Mouse (Mus musculus) heart, adult 2 months (tissue): ENCODE results near the gene Maco1. TPM values are rescaled to one million over a fixed set of nuclear protein-coding genes. Genes with fewer than 3 reads are reported as not detected.
"Not testable (repeated sequence)": the region's sequence is repeated elsewhere in the genome, so short reads cannot be mapped to it uniquely, and the experiment has no call there.

Experiments used
- DNase-seq, 2 experiments: peaks; one replicate each; pipeline ENCODE4 v3.0.0; 2021
- H3K27ac ChIP-seq: fragments of 200-600 bp; 2 replicates; pipeline ENCODE4 v1.8.1; 2022
- H3K27me3 ChIP-seq: fragments of 200-500 bp; 2 replicates; pipeline ENCODE4 v1.6.1; 2012; ENCODE audit warnings: mild to moderate bottlenecking, low read length, inconsistent platforms, mixed read lengths; ENCODE audit not compliant: control insufficient read depth, insufficient read depth
- H3K36me3 ChIP-seq: fragments of 200-500 bp; 2 replicates; pipeline ENCODE4 v1.6.1; 2012; ENCODE audit warnings: low read length, inconsistent platforms; ENCODE audit not compliant: control insufficient read depth, insufficient read depth
- H3K4me1 ChIP-seq: fragments of 200-500 bp; 2 replicates; pipeline ENCODE4 v1.6.1; 2011; ENCODE audit warnings: low read length; ENCODE audit not compliant: control insufficient read depth, insufficient read depth
- H3K4me3 ChIP-seq: fragments of 200-600 bp; 2 replicates; pipeline ENCODE4 v1.8.1; 2022
- H3K79me2 ChIP-seq: fragments of 200-500 bp; replicated peaks from 2 replicates; pipeline ENCODE4 v1.6.1; 2012; ENCODE audit warnings: mild to moderate bottlenecking, inconsistent platforms, low read length, moderate library complexity, mixed read lengths; ENCODE audit not compliant: control insufficient read depth, insufficient read depth
- H3K9ac ChIP-seq: fragments of 200-500 bp; 2 replicates; pipeline ENCODE4 v1.6.1; 2012; ENCODE audit warnings: low read depth, mild to moderate bottlenecking, control low read depth, inconsistent platforms, low read length, mixed read lengths
- CTCF ChIP-seq: fragments of 200-600 bp; IDR thresholded peaks from 2 replicates; pipeline ENCODE4 v1.8.1; 2022; ENCODE audit warnings: antibody characterized with exemption, mild to moderate bottlenecking, moderate library complexity
- EP300 ChIP-seq: fragments of 200-500 bp; IDR thresholded peaks from 2 replicates; pipeline ENCODE4 v1.6.1; 2011; ENCODE audit warnings: low read depth, low read length, control low read depth; ENCODE audit not compliant: insufficient read depth
- POLR2A ChIP-seq: fragments of 200-500 bp; IDR thresholded peaks from 2 replicates; pipeline ENCODE4 v1.6.1; 2011; ENCODE audit warnings: mild to moderate bottlenecking, low read depth, low read length, control low read depth; ENCODE audit not compliant: insufficient read depth
- WGBS: fragments of 180-500 bp; shearing (Covaris S2); methylation state at CpG from one replicate; pipeline ENCODE4 v1.1.7; 2018; 5-methylcytosine and 5-hydroxymethylcytosine counted together
- intact Hi-C: fragments of 180-260 bp; cut with DNase I; formaldehyde crosslinking; loops from one replicate; pipeline ENCODE4 v1.15.1; 2025
- polyA plus RNA-seq: library from polyadenylated mRNA; depleted of rRNA; stranded (reverse); fragments of >200 nt; gene quantifications from 2 replicates; pipeline ENCODE4 v1.2.3, GENCODE M21; 2012
- total RNA-seq, 2 experiments: library from RNA; stranded (reverse); gene quantifications; 2 replicates each; pipeline ENCODE4 v1.2.3; 2021

The Maco1 gene
- total and polyA plus RNA-seq, 3 experiments, result 5.5 to 23.4 (median 16.9) TPM

GRCm38 (mm10) chr4:134798861-134799260 lies 54.3 kb downstream of the Maco1 start:
- H3K4me3 ChIP-seq, result no peak overlapping the region
- no peak overlapping the region for H3K27ac ChIP-seq
- no peak for DNase-seq
- peaks cover 7% of the 10 kb centered on the region for H3K4me1 ChIP-seq
- WGBS, result 38% methylated on average over 3 of the region's 3 CpGs
- TF ChIP-seq CTCF (no peak), POLR2A (no peak), EP300 (no peak)
- no peaks in the 10 kb centered on the region; the same call in 1 of the 2 replicates for H3K36me3 ChIP-seq
- no peaks in the 10 kb centered on the region for H3K79me2 ChIP-seq
- no peak overlapping the region for H3K9ac ChIP-seq
- intact Hi-C loops, result loop anchor here (1.0 kb wide), 1 partner anchor 256 kb away; no protein-coding TSS in a partner anchor
- no peaks in the 10 kb centered on the region for H3K27me3 ChIP-seq

GRCm38 (mm10) chr4:134797621-134798020 lies 55.5 kb downstream of the Maco1 start:
- H3K79me2 ChIP-seq, result no peaks in the 10 kb centered on the region
- no peaks in the 10 kb centered on the region for H3K36me3 ChIP-seq
- no peak overlapping the region for H3K9ac ChIP-seq
- peak overlapping the region; percentile 38 for H3K27ac ChIP-seq
- no peaks in the 10 kb centered on the region for H3K27me3 ChIP-seq
- peaks cover 7% of the 10 kb centered on the region for H3K4me1 ChIP-seq
- intact Hi-C loops, result no loop called here
- no peak for TF ChIP-seq POLR2A
- TF ChIP-seq EP300, result no peak
- no peak for TF ChIP-seq CTCF
- WGBS, result 50% methylated on average over 6 of the region's 6 CpGs
- peak in 1 of 2 experiments; percentile 16 for DNase-seq
- H3K4me3 ChIP-seq, result no peak overlapping the region

- DNase-seq, result peak in 1 of 2 experiments; percentile 42
- Histone ChIP-seq H3K36me3 (no peaks in the 10 kb centered on the region), H3K27me3 (no peaks in the 10 kb centered on the region), H3K27ac (peak overlapping the region; percentile 38), H3K9ac (no peak overlapping the region), H3K4me3 (no peak overlapping the region), H3K79me2 (no peaks in the 10 kb centered on the region), H3K4me1 (peaks cover 7% of the 10 kb centered on the region)
- WGBS, result 23% methylated on average over 7 of the region's 7 CpGs
- intact Hi-C loops, result no loop called here
- no peak for TF ChIP-seq POLR2A
- TF ChIP-seq CTCF, result no peak
- no peak for TF ChIP-seq EP300
Observed at GRCm38 (mm10) chr4:134796581-134797361, 56.4 kb downstream of the Maco1 start.

DNA sequence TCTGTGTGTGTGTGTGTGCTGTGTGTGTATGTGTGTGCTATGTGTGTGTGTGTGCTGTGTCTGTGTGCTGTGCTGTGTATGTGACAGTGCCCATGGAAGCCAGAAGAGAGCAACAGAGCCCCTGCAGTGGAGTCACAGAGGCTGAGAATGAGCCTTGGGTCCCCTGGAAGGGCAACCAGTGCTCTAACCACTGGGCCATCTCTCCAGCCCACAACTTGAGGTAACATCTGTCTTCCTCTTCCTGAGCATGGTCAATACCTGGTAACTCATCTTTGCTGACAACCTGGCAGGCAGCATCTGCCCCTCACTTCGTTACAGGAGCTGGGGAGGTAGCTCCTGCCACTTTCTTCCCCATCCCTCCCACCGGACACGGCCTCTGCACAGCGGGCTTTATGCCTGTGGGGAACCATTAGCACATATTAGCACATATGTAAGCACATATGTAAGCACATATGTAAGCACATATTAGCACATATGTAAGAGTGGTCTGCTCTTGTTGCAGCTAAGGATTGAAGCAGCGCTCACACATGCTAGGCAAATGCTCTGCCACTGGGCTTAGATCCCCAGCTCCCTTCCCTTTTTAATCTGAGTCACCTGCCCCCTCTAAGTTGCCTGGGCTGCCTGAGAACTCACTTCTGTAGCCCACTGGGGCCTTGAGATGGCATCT lies 57.2 kb downstream of the Maco1 start:
- Histone ChIP-seq H3K27ac (no peak overlapping the region), H3K4me3 (no peak overlapping the region), H3K36me3 (no peaks in the 10 kb centered on the region), H3K9ac (no peak overlapping the region), H3K4me1 (peaks cover 7% of the 10 kb centered on the region), H3K27me3 (no peaks in the 10 kb centered on the region), H3K79me2 (no peaks in the 10 kb centered on the region)
- intact Hi-C loops, result no loop called here
- TF ChIP-seq POLR2A (no peak), EP300 (no peak), CTCF (no peak)
- WGBS, result 77% methylated on average over 5 of the region's 5 CpGs
- no peak for DNase-seq

GRCm38 (mm10) chr4:134794959-134795358 lies 58.2 kb downstream of the Maco1 start:
- H3K4me1 ChIP-seq, H3K36me3 ChIP-seq, DNase-seq, H3K27me3 ChIP-seq, H3K9ac ChIP-seq, H3K4me3 ChIP-seq, intact Hi-C loops, H3K79me2 ChIP-seq, H3K27ac ChIP-seq: not testable (repeated sequence)
- peak; percentile 31 for TF ChIP-seq CTCF

GRCm38 (mm10) chr4:134793213-134793956 lies 59.8 kb downstream of the Maco1 start:
- 37% methylated on average over 10 of the region's 10 CpGs for WGBS
- TF ChIP-seq EP300 (no peak), CTCF (peak; percentile 92)
- H3K79me2 ChIP-seq, result no peaks in the 10 kb centered on the region
- no peaks in the 10 kb centered on the region for H3K27me3 ChIP-seq
- no peak overlapping the region for H3K27ac ChIP-seq
- no peaks in the 10 kb centered on the region for H3K36me3 ChIP-seq
- no peak overlapping the region for H3K9ac ChIP-seq
- intact Hi-C loops, result loop anchor here (1.0 kb wide), 1 partner anchor 86 kb away; no protein-coding TSS in a partner anchor
- DNase-seq, result peak; percentile 36 to 60
- H3K4me1 ChIP-seq, result peaks cover 7% of the 10 kb centered on the region
- H3K4me3 ChIP-seq, result no peak overlapping the region
